Mouse (Mus musculus): ENCODE measurements at regions not wholly inside any gene's neighbourhood (a gene's known extent, or its start where the extent isn't known, plus 50 kb on each side); places are given as distances from the start of the nearest gene placed in this dataset.

GRCm38 (mm10) chr13:54895981-54896380 is 53.2 kb upstream of the Unc5a start:
- DNase-seq: no peak

All from heart, postnatal 4 days (tissue).